Mouse (Mus musculus): ENCODE data around the gene Il1rap. TPM values are rescaled to one million over a fixed set of nuclear protein-coding genes. Genes with fewer than 3 reads are reported as not detected.

Il1rap gene
- polyA plus RNA-seq, 1 experiment from 2014 or later, result 11.1 TPM

- peak; percentile 75 for ATAC-seq (replicated peaks; ENCODE audit: low FRiP score)
- Histone ChIP-seq H3K9ac (peak overlapping the region; percentile 54), H3K4me1 (peaks cover 6% of the 10 kb centered on the region), H3K4me2 (peak overlapping the region; percentile 87), H3K27ac (peak overlapping the region; percentile 73), H3K27me3 (peaks cover 10% of the 10 kb centered on the region), H3K36me3 (no peaks in the 10 kb centered on the region), H3K9me3 (replicated peaks) (no peaks in the 10 kb centered on the region), H3K4me3 (replicated peaks) (peak overlapping the region; percentile 66)
- under 1% methylated on average over 16 of the region's 16 CpGs for WGBS
Observed at GRCm38 (mm10) chr16:26581913-26582376, 441 bp downstream of the Il1rap start.

- Histone ChIP-seq H3K9ac (no peak overlapping the region), H3K4me1 (peaks cover 6% of the 10 kb centered on the region), H3K27ac (no peak overlapping the region), H3K4me3 (replicated peaks) (no peak overlapping the region), H3K4me2 (no peak overlapping the region), H3K36me3 (no peaks in the 10 kb centered on the region), H3K9me3 (replicated peaks) (no peaks in the 10 kb centered on the region), H3K27me3 (peaks cover 1% of the 10 kb centered on the region; the same call in 1 of the 2 replicates)
- no peak for ATAC-seq (replicated peaks; ENCODE audit: low FRiP score)
- WGBS, result 87% methylated on average over 5 of the region's 5 CpGs
Observed at GRCm38 (mm10) chr16:26585806-26586205, 4.3 kb downstream of the Il1rap start.

GRCm38 (mm10) chr16:26590897-26591570 lies 9.5 kb downstream of the Il1rap start:
- Histone ChIP-seq H3K4me2 (no peak overlapping the region), H3K27ac (no peak overlapping the region), H3K9me3 (replicated peaks) (no peaks in the 10 kb centered on the region), H3K4me1 (no peaks in the 10 kb centered on the region; the same call in 1 of the 2 replicates), H3K4me3 (replicated peaks) (no peak overlapping the region), H3K9ac (no peak overlapping the region), H3K36me3 (no peaks in the 10 kb centered on the region), H3K27me3 (peaks cover 4% of the 10 kb centered on the region; the same call in 1 of the 2 replicates)
- no peak for ATAC-seq (replicated peaks; ENCODE audit: low FRiP score)
- 50% methylated on average over 4 of the region's 4 CpGs for WGBS

- no peak for ATAC-seq (replicated peaks; ENCODE audit: low FRiP score)
- no peaks in the 10 kb centered on the region for H3K36me3 ChIP-seq
- peaks cover 4% of the 10 kb centered on the region; the same call in 1 of the 2 replicates for H3K27me3 ChIP-seq
- no peak overlapping the region for H3K9ac ChIP-seq
- H3K4me3 ChIP-seq (replicated peaks), result no peak overlapping the region
- no peak overlapping the region for H3K27ac ChIP-seq
- 66% methylated on average over 7 of the region's 7 CpGs for WGBS
- no peaks in the 10 kb centered on the region for H3K9me3 ChIP-seq (replicated peaks)
- H3K4me2 ChIP-seq, result no peak overlapping the region
- H3K4me1 ChIP-seq, result peaks cover 8% of the 10 kb centered on the region
Observed at GRCm38 (mm10) chr16:26596440-26596839, 14.9 kb downstream of the Il1rap start.

GRCm38 (mm10) chr16:26597307-26597706 lies 15.8 kb downstream of the Il1rap start:
- Histone ChIP-seq H3K4me2 (no peak overlapping the region), H3K36me3 (no peaks in the 10 kb centered on the region), H3K4me1 (peaks cover 8% of the 10 kb centered on the region), H3K27ac (no peak overlapping the region), H3K9ac (no peak overlapping the region), H3K9me3 (replicated peaks) (no peaks in the 10 kb centered on the region), H3K27me3 (peaks cover 4% of the 10 kb centered on the region; the same call in 1 of the 2 replicates), H3K4me3 (replicated peaks) (no peak overlapping the region)
- WGBS, result 31% methylated on average over 7 of the region's 7 CpGs
- peak; percentile 75 for ATAC-seq (replicated peaks; ENCODE audit: low FRiP score)

GRCm38 (mm10) chr16:26598591-26598990 lies 17.1 kb downstream of the Il1rap start:
- no peak overlapping the region for H3K9ac ChIP-seq
- H3K4me2 ChIP-seq, result no peak overlapping the region
- peaks cover 4% of the 10 kb centered on the region; the same call in 1 of the 2 replicates for H3K27me3 ChIP-seq
- no peak overlapping the region for H3K4me3 ChIP-seq (replicated peaks)
- WGBS, result 73% methylated on average over 5 of the region's 5 CpGs
- H3K27ac ChIP-seq, result no peak overlapping the region
- H3K4me1 ChIP-seq, result peaks cover 8% of the 10 kb centered on the region
- H3K9me3 ChIP-seq (replicated peaks), result no peaks in the 10 kb centered on the region
- ATAC-seq (replicated peaks; ENCODE audit: low FRiP score), result no peak
- H3K36me3 ChIP-seq, result no peaks in the 10 kb centered on the region

GRCm38 (mm10) chr16:26601482-26601881 lies 20.0 kb downstream of the Il1rap start:
- Histone ChIP-seq H3K4me1 (peaks cover 6% of the 10 kb centered on the region; the same call in 1 of the 2 replicates), H3K4me2 (no peak overlapping the region), H3K27me3 (no peaks in the 10 kb centered on the region), H3K9me3 (replicated peaks) (no peaks in the 10 kb centered on the region), H3K27ac (no peak overlapping the region), H3K9ac (no peak overlapping the region), H3K36me3 (no peaks in the 10 kb centered on the region), H3K4me3 (replicated peaks) (no peak overlapping the region)
- no peak for ATAC-seq (replicated peaks; ENCODE audit: low FRiP score)
- WGBS, result 92% methylated on average over 1 of the region's 1 CpGs

GRCm38 (mm10) chr16:26604621-26605020 lies 23.1 kb downstream of the Il1rap start:
- no peak for ATAC-seq (replicated peaks; ENCODE audit: low FRiP score)

GRCm38 (mm10) chr16:26608003-26608402 lies 26.5 kb downstream of the Il1rap start:
- Histone ChIP-seq H3K4me1 (no peaks in the 10 kb centered on the region), H3K4me2 (no peak overlapping the region), H3K27me3 (no peaks in the 10 kb centered on the region), H3K9me3 (replicated peaks) (no peaks in the 10 kb centered on the region), H3K36me3 (no peaks in the 10 kb centered on the region), H3K27ac (no peak overlapping the region), H3K9ac (no peak overlapping the region), H3K4me3 (replicated peaks) (no peak overlapping the region)
- 99% methylated on average over 2 of the region's 2 CpGs for WGBS
- no peak for ATAC-seq (replicated peaks; ENCODE audit: low FRiP score)

More at GRCm38 (mm10) chr16:26604621-26605020, 23.1 kb downstream of the Il1rap start:
- Histone ChIP-seq H3K4me3 (replicated peaks) (no peak overlapping the region), H3K4me2 (no peak overlapping the region), H3K27ac (no peak overlapping the region), H3K9ac (no peak overlapping the region), H3K4me1 (no peaks in the 10 kb centered on the region), H3K36me3 (no peaks in the 10 kb centered on the region), H3K27me3 (no peaks in the 10 kb centered on the region), H3K9me3 (replicated peaks) (no peaks in the 10 kb centered on the region)
- WGBS, result 87% methylated on average over 3 of the region's 3 CpGs

GRCm38 (mm10) chr16:26610508-26610907 lies 29.0 kb downstream of the Il1rap start:
- Histone ChIP-seq H3K36me3 (no peaks in the 10 kb centered on the region), H3K27me3 (no peaks in the 10 kb centered on the region), H3K4me2 (no peak overlapping the region), H3K9me3 (replicated peaks) (no peaks in the 10 kb centered on the region), H3K9ac (no peak overlapping the region), H3K4me1 (no peaks in the 10 kb centered on the region), H3K4me3 (replicated peaks) (no peak overlapping the region), H3K27ac (no peak overlapping the region)
- ATAC-seq (replicated peaks; ENCODE audit: low FRiP score), result no peak
- 89% methylated on average over 1 of the region's 1 CpGs for WGBS

GRCm38 (mm10) chr16:26612499-26613220 lies 31.2 kb downstream of the Il1rap start:
- no peak for ATAC-seq (replicated peaks; ENCODE audit: low FRiP score)
- H3K4me3 ChIP-seq (replicated peaks), result no peak overlapping the region
- no peaks in the 10 kb centered on the region for H3K36me3 ChIP-seq
- H3K27me3 ChIP-seq, result no peaks in the 10 kb centered on the region
- 87% methylated on average over 10 of the region's 10 CpGs for WGBS
- no peak overlapping the region for H3K9ac ChIP-seq
- no peaks in the 10 kb centered on the region for H3K4me1 ChIP-seq
- H3K9me3 ChIP-seq (replicated peaks), result no peaks in the 10 kb centered on the region
- H3K4me2 ChIP-seq, result no peak overlapping the region
- no peak overlapping the region for H3K27ac ChIP-seq

- no peak overlapping the region for H3K4me2 ChIP-seq
- 77% methylated on average over 1 of the region's 1 CpGs for WGBS
- no peaks in the 10 kb centered on the region for H3K4me1 ChIP-seq
- no peaks in the 10 kb centered on the region for H3K36me3 ChIP-seq
- no peak overlapping the region for H3K27ac ChIP-seq
- no peaks in the 10 kb centered on the region for H3K9me3 ChIP-seq (replicated peaks)
- no peak for ATAC-seq (replicated peaks; ENCODE audit: low FRiP score)
- H3K9ac ChIP-seq, result no peak overlapping the region
- H3K27me3 ChIP-seq, result no peaks in the 10 kb centered on the region
- H3K4me3 ChIP-seq (replicated peaks), result no peak overlapping the region
Observed at GRCm38 (mm10) chr16:26623141-26623540, 41.6 kb downstream of the Il1rap start.

Data from kidney, embryonic 15.5 days (tissue).